In genomic region chr17:8371834-8372233, GRCm38 (mm10) we compare ENCODE assay signal across 8 mouse cellular contexts. TPM values are rescaled to one million over a fixed set of nuclear protein-coding genes. Genes with fewer than 3 reads are reported as not detected.
A peak's percentile ranks its signal among the peaks of the same experiment; 100 is the strongest.
DNase-seq lines count a peak whose midpoint lies in the region; ATAC-seq lines count a peak whose summit lies in the region.

No protein-coding gene starts in this region.

- H3K27ac ChIP-seq in hindbrain, embryonic 16.5 days (ENCODE audit: low read depth, low read length), result peak overlapping the region; percentile 96

- peak overlapping the region; percentile 74 for H3K9ac ChIP-seq in hindbrain, embryonic 16.5 days (ENCODE audit: low read depth, low read length)

- H3K4me3 ChIP-seq in hindbrain, embryonic 16.5 days (ENCODE audit: low read length), result peak overlapping the region; percentile 41

- no peaks in the 10 kb centered on the region for H3K27me3 ChIP-seq in hindbrain, embryonic 16.5 days (replicated peaks; ENCODE audit: control insufficient read depth, insufficient read depth, low read length)

- H3K9me3 ChIP-seq in hindbrain, embryonic 16.5 days (ENCODE audit: control insufficient read depth, low read length), result no peaks in the 10 kb centered on the region

- H3K36me3 ChIP-seq in hindbrain, embryonic 16.5 days (ENCODE audit: control insufficient read depth, insufficient read depth, low read length), result no peaks in the 10 kb centered on the region

- peaks cover 49% of the 10 kb centered on the region for H3K4me1 ChIP-seq in hindbrain, embryonic 16.5 days (ENCODE audit: control insufficient read depth, insufficient read depth, low read depth, low read length)

- no peak for ATAC-seq in cerebellum, adult (ENCODE audit: insufficient number of reproducible peaks, low FRiP score, low TSS enrichment)
- peak; percentile 84 for ATAC-seq in hindbrain, embryonic 16.5 days

- 0% methylated on average over 7 of the region's 7 CpGs for whole genome bisulfite sequencing in hindbrain, embryonic 16.5 days

- peak; percentile 40 for DNase-seq in cerebellum, adult 11 months
- peak; percentile 31 to 41 for DNase-seq in cerebellum, postnatal 36 days
- peak; percentile 77 to 79 for DNase-seq in frontal cortex, postnatal 36 days (ENCODE audit: low spot score in 2 of 2)
- DNase-seq in left cerebral cortex, adult 11 months (ENCODE audit: low spot score), result peak; percentile 74
- DNase-seq in lung, postnatal 25 days (ENCODE audit: low spot score), result peak; percentile 64
- DNase-seq in right cerebral cortex, adult 2 months (ENCODE audit: low spot score in 2 of 2), result peak; percentile 80 to 87

- peak overlapping the region; percentile 80 for H3K4me2 ChIP-seq in hindbrain, embryonic 16.5 days (ENCODE audit: low read length)

RNA-seq across cellular contexts. Expression of gene T2, which starts 16.0 kb away (rescaled TPM):
- polyA plus RNA-seq in hindbrain, embryonic 16.5 days (2015; fragmentation: Nextera tagmentation; extraction: Ambion mirVana), result 0.72 and 0.99 TPM in 2 replicates

RNA-seq across cellular contexts. Expression of gene Prr18, which starts 34.6 kb away (rescaled TPM):
- 16.4 and 16.9 TPM in 2 replicates for polyA plus RNA-seq in hindbrain, embryonic 16.5 days (2015; fragmentation: Nextera tagmentation; extraction: Ambion mirVana)
